Mouse (Mus musculus) c-Kit-positive CD71-positive TER-119-positive erythroid progenitor cells, embryonic 14.5 days (primary cell): ENCODE results near the gene Lamc2.

Source experiments
- DNase-seq: peaks from one replicate; pipeline ENCODE4 v3.0.0-alpha.2; 2013; ENCODE audit warnings: low spot score

Gene Lamc2

GRCm38 (mm10) chr1:153127622-153128021 is 58.6 kb downstream of the Lamc2 start:
- DNase-seq: no peak

GRCm38 (mm10) chr1:153126491-153127381 is 59.5 kb downstream of the Lamc2 start:
- DNase-seq: no peak

- DNase-seq: no peak
Measured at GRCm38 (mm10) chr1:153125287-153126275, 60.7 kb downstream of the Lamc2 start.

DNA sequence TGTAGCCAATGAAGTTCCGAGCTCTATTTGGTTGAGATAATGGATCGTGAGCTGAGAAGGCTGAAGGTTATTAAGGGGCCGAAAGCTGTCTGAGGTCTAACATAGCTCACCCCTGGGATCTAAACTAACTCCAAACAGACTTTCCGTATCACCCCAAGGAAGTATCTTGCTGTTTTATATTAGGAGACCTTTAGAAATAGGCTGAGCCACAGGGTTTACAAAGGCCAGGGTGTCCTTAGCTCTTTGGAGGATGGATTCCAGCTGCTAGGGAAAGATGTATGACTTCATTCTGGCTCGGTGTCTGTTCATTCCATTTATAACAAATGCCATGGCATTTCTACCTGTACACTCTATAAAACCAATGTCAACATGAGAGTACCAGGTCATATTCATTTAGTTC is 61.7 kb downstream of the Lamc2 start:
- DNase-seq: no peak

DNA sequence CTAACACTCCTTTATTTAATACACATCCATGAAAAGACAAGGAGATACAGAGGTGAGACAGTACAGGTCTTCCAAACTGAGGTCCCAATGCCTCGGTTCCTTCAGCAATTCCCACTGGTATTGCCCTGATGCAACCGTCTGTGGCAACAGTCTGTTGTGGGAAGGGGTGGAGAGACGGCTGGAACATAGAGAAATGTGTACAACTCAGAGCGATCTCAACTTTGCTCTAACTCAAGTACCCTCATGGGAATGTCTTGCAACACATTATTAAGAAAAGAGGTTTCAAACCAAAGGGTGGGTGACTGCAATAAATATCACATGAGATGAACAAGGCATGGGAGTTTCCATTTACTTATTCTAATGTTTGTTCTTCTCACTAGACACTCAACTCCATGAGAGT is 63.5 kb downstream of the Lamc2 start:
- no peak for DNase-seq

- DNase-seq: no peak
Measured at GRCm38 (mm10) chr1:153121320-153121719, 64.9 kb downstream of the Lamc2 start.

DNA sequence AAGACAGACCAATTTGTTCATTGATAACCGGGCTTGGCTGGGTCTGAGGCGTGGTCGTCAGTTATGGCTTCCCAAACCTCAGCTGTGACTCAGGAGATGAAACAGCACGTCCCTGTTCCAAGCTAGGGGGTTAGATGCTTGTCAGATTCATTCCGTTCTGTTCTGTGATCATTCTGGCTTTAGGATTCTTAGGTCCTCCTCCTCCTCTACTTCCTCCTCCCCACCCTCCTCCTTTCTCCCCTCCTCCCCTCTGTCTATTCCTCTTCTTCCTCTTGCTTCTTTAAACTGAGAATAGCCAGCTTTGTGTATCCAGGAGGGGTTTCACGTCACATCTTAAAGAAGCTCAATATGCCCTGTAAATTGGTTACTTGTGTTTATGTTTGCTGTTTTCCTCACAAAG is 65.7 kb downstream of the Lamc2 start:
- DNase-seq: no peak

DNA sequence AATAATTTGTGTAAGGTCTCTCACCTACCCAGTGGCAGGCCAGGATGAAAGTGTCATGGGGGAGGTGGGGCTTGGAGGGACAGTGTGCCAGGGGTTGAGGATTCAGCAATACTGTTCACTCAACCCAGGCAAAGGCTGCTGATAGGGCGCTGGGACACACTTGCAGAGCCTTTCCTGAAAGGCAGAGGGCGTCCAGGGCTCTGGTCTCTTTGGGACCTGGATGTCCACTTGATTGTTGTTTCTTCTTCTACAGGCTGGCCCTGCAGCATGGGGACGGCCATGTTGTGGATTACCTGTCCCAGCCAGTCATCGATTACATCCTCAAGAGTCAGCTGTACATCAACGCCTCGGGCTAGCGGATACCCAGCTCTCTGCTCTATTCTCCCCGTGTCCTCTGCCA is 70.9 kb downstream of the Lamc2 start:
- DNase-seq: no peak

DNA sequence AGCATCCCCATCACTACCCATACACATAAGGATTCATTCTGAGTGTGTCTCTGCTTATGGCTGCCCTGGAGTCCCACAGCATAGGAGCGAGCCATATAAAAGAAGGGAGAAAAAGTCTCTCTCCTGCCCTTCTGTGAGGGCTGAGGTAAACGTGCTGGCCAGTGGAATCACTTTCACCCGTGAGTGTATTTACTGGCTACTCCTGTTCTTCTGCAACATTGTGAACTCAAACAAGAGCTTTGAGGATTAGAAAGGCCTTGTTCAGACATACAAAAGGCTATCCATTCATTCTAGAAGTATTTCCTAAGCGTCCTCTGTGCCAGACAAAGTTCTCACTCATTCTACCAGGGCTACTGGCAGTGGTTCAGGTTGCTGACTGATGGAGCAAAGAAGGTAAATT is 74.7 kb downstream of the Lamc2 start:
- no peak for DNase-seq

GRCm38 (mm10) chr1:153109836-153110235 is 76.4 kb downstream of the Lamc2 start:
- DNase-seq: no peak

DNA sequence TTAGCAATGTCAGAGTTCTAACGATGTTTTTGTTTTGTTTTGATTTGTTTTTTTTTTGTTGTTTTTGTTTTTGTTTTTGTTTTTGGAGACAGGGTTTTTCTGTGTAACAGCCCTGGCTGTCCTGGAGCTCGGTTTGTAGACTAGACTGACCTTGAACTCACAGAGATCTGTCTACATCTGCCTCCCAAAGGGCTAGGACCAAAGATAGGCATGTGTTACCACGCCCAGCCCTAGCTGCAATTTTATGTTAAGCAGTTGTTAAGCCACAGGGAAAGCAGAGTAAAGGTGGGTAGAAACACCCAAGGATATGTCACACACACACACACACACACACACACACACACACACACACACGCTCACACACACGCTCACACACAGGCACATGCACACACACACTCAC is 76.9 kb downstream of the Lamc2 start:
- no peak for DNase-seq

GRCm38 (mm10) chr1:153107866-153108265 is 78.4 kb downstream of the Lamc2 start:
- DNase-seq: no peak

DNA sequence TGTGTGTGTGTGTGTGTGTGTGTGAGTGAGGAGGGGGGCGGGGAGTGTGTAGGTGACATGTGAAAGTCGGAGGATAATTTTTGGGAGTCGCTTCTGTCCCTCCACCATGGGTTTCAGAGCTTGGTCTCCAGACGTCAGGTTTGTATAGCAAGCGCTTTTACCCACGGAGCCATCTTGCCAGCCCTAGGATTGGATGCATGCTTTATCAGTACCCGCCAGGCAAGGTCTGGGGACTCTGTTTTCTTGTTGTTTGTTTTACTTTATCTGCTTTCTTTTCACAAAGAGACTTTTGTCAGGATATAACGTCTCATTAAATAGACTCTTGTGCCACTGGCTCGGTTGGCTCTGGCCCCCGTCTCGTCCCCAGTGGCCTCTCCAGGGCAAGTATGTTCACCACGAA is 81.4 kb downstream of the Lamc2 start:
- DNase-seq: no peak

GRCm38 (mm10) chr1:153103186-153103554 is 83.1 kb downstream of the Lamc2 start:
- DNase-seq: no peak

- DNase-seq: no peak
Measured at GRCm38 (mm10) chr1:153102296-153103185, 83.7 kb downstream of the Lamc2 start.

GRCm38 (mm10) chr1:153101327-153101880 is 84.8 kb downstream of the Lamc2 start:
- peak; percentile 45 for DNase-seq

- DNase-seq: no peak
Measured at GRCm38 (mm10) chr1:153100912-153101311, 85.3 kb downstream of the Lamc2 start.

GRCm38 (mm10) chr1:153098586-153098985 is 87.7 kb downstream of the Lamc2 start:
- DNase-seq: no peak

DNA sequence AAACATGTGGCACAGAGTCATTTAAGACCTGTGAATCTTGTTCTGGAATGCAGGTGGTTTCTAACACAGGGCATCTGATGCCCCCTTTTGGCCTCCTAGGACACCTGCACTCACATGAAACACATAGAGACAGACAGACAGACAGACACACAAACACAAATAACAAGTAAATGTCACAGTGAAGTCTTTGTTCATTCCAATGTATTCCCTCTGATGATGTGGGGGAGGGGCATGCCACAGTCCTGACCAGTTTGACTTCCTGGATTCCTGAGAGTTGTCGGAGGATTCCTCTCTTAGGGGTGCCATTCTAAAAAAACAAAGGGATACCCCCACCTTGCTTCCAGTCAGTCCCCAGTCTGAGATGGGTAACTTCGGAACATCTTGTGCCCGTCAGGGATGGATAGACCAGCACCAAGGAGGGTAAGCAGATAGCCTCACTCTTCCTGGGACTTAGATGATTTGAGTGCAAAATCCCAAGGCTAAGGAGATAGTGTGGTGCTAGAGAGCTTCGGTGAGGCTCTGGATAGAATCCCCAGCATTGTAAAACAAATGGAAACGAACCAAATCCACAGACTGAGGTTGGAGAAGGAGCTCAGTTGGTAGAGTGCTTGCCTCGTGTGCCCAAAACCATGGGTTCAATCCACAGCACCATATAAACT is 89.1 kb downstream of the Lamc2 start:
- DNase-seq: no peak

- DNase-seq: no peak
Measured at GRCm38 (mm10) chr1:153095826-153096727, 90.2 kb downstream of the Lamc2 start.
